Mouse (Mus musculus): Measurements from ENCODE around the gene Hdac8. TPM values are rescaled to one million over a fixed set of nuclear protein-coding genes. Genes with fewer than 3 reads are reported as not detected.
A peak's percentile ranks its signal among the peaks of the same experiment; 100 is the strongest.

Gene Hdac8
- 3.2 and 4.4 TPM in 2 replicates for polyA plus RNA-seq (2012; rRNA removed)

- 25% methylated on average over 27 of the region's 27 CpGs for WGBS
These were observed at the start of gene Hdac8 for GRCm38 (mm10) chrX:102504644-102505481. Hdac8 (minus strand) TSS chrX:102505359.

GRCm38 (mm10) chrX:102509205-102509604 is 4.0 kb upstream of the Hdac8 start:
- Histone ChIP-seq H3K4me3 (replicated peaks; ENCODE audit: extremely low read depth, low read depth, low read length) (no peak overlapping the region), H3K4me1 (ENCODE audit: control insufficient read depth, insufficient read depth, low read length) (peaks cover 3% of the 10 kb centered on the region; the same call in 1 of the 2 replicates)
- TF ChIP-seq POLR2A (IDR thresholded peaks at IDR 0.05; ENCODE audit: borderline replicate concordance, extremely low read depth, low read depth, low read length), result no peak
- TF ChIP-seq CTCF (IDR thresholded peaks at IDR 0.05; ENCODE audit: insufficient read depth, low read length), result no peak
- WGBS, result 45% methylated on average over 4 of the region's 4 CpGs
- DNase-seq, result no peak

More at GRCm38 (mm10) chrX:102504644-102505481, at the start of gene Hdac8:
- TF ChIP-seq POLR2A (IDR thresholded peaks at IDR 0.05; ENCODE audit: borderline replicate concordance, extremely low read depth, low read depth, low read length) (peak; percentile 42; the same call in 1 of the 2 replicates), CTCF (IDR thresholded peaks at IDR 0.05; ENCODE audit: insufficient read depth, low read length) (no peak)
- H3K4me1 ChIP-seq (ENCODE audit: control insufficient read depth, insufficient read depth, low read length), result peaks cover 4% of the 10 kb centered on the region; the same call in 1 of the 2 replicates
- H3K4me3 ChIP-seq (replicated peaks; ENCODE audit: extremely low read depth, low read depth, low read length), result peak within 1 kb of the TSS; percentile 81
- DNase-seq, result peak; percentile 43

- no peak for TF ChIP-seq POLR2A (IDR thresholded peaks at IDR 0.05; ENCODE audit: borderline replicate concordance, extremely low read depth, low read depth, low read length)
- TF ChIP-seq CTCF (IDR thresholded peaks at IDR 0.05; ENCODE audit: insufficient read depth, low read length), result no peak
These were observed 980 bp downstream of the Hdac8 start for GRCm38 (mm10) chrX:102504179-102504578.

GRCm38 (mm10) chrX:102493992-102494730 is 11.0 kb downstream of the Hdac8 start:
- no peak overlapping the region for H3K4me3 ChIP-seq (replicated peaks; ENCODE audit: extremely low read depth, low read depth, low read length)
- H3K4me1 ChIP-seq (ENCODE audit: control insufficient read depth, insufficient read depth, low read length), result no peaks in the 10 kb centered on the region
- TF ChIP-seq POLR2A (IDR thresholded peaks at IDR 0.05; ENCODE audit: borderline replicate concordance, extremely low read depth, low read depth, low read length) (no peak), CTCF (IDR thresholded peaks at IDR 0.05; ENCODE audit: insufficient read depth, low read length) (peak; percentile 3; the same call in 1 of the 2 replicates)
- no peak for DNase-seq
- WGBS, result 54% methylated on average over 6 of the region's 6 CpGs

More at GRCm38 (mm10) chrX:102504179-102504578, 980 bp downstream of the Hdac8 start:
- Histone ChIP-seq H3K4me3 (replicated peaks; ENCODE audit: extremely low read depth, low read depth, low read length) (peak overlapping the region; percentile 81), H3K4me1 (ENCODE audit: control insufficient read depth, insufficient read depth, low read length) (0 out of 2 replicates have a peak, but pooled peaks cover 2% of the 10 kb centered on the region)
- WGBS, result 36% methylated on average over 10 of the region's 10 CpGs
- DNase-seq, result no peak

GRCm38 (mm10) chrX:102485575-102485974 is 19.6 kb downstream of the Hdac8 start:
- WGBS, result 69% methylated on average over 7 of the region's 7 CpGs
- TF ChIP-seq CTCF (IDR thresholded peaks at IDR 0.05; ENCODE audit: insufficient read depth, low read length), result no peak
- no peak for TF ChIP-seq POLR2A (IDR thresholded peaks at IDR 0.05; ENCODE audit: borderline replicate concordance, extremely low read depth, low read depth, low read length)
- no peaks in the 10 kb centered on the region for H3K4me1 ChIP-seq (ENCODE audit: control insufficient read depth, insufficient read depth, low read length)
- no peak for DNase-seq
- H3K4me3 ChIP-seq (replicated peaks; ENCODE audit: extremely low read depth, low read depth, low read length), result no peak overlapping the region

- no peak overlapping the region for H3K4me3 ChIP-seq (replicated peaks; ENCODE audit: extremely low read depth, low read depth, low read length)
- no peak for DNase-seq
- H3K4me1 ChIP-seq (ENCODE audit: control insufficient read depth, insufficient read depth, low read length), result no peaks in the 10 kb centered on the region
- 75% methylated on average over 4 of the region's 4 CpGs for WGBS
- TF ChIP-seq CTCF (IDR thresholded peaks at IDR 0.05; ENCODE audit: insufficient read depth, low read length), result no peak
- no peak for TF ChIP-seq POLR2A (IDR thresholded peaks at IDR 0.05; ENCODE audit: borderline replicate concordance, extremely low read depth, low read depth, low read length)
These were observed 25.5 kb downstream of the Hdac8 start for GRCm38 (mm10) chrX:102479665-102480064.

- TF ChIP-seq POLR2A (IDR thresholded peaks at IDR 0.05; ENCODE audit: borderline replicate concordance, extremely low read depth, low read depth, low read length), result no peak
- peak; percentile 19; the same call in 1 of the 2 replicates for TF ChIP-seq CTCF (IDR thresholded peaks at IDR 0.05; ENCODE audit: insufficient read depth, low read length)
- Histone ChIP-seq H3K4me3 (replicated peaks; ENCODE audit: extremely low read depth, low read depth, low read length) (no peak overlapping the region), H3K4me1 (ENCODE audit: control insufficient read depth, insufficient read depth, low read length) (no peaks in the 10 kb centered on the region)
- DNase-seq, result no peak
- 26% methylated on average over 4 of the region's 4 CpGs for WGBS
These were observed 26.2 kb downstream of the Hdac8 start for GRCm38 (mm10) chrX:102478965-102479364.

GRCm38 (mm10) chrX:102478481-102478880 is 26.7 kb downstream of the Hdac8 start:
- no peak for DNase-seq

GRCm38 (mm10) chrX:102476784-102477183 is 28.4 kb downstream of the Hdac8 start:
- WGBS, result 32% methylated on average over 3 of the region's 3 CpGs

More at GRCm38 (mm10) chrX:102478481-102478880, 26.7 kb downstream of the Hdac8 start:
- H3K4me3 ChIP-seq (replicated peaks; ENCODE audit: extremely low read depth, low read depth, low read length), result no peak overlapping the region
- H3K4me1 ChIP-seq (ENCODE audit: control insufficient read depth, insufficient read depth, low read length), result no peaks in the 10 kb centered on the region
- no peak for TF ChIP-seq CTCF (IDR thresholded peaks at IDR 0.05; ENCODE audit: insufficient read depth, low read length)
- TF ChIP-seq POLR2A (IDR thresholded peaks at IDR 0.05; ENCODE audit: borderline replicate concordance, extremely low read depth, low read depth, low read length), result no peak
- 82% methylated on average over 3 of the region's 3 CpGs for WGBS

More at GRCm38 (mm10) chrX:102476784-102477183, 28.4 kb downstream of the Hdac8 start:
- H3K4me1 ChIP-seq (ENCODE audit: control insufficient read depth, insufficient read depth, low read length), result no peaks in the 10 kb centered on the region
- TF ChIP-seq CTCF (IDR thresholded peaks at IDR 0.05; ENCODE audit: insufficient read depth, low read length) (peak; percentile 19; the same call in 1 of the 2 replicates), POLR2A (IDR thresholded peaks at IDR 0.05; ENCODE audit: borderline replicate concordance, extremely low read depth, low read depth, low read length) (no peak)
- DNase-seq, result peak; percentile 43
- H3K4me3 ChIP-seq (replicated peaks; ENCODE audit: extremely low read depth, low read depth, low read length), result no peak overlapping the region
